Mouse (Mus musculus) NIH3T3 (cell line): Measurements from ENCODE around the gene P4hb.
"Not testable (repeated sequence)": the region's sequence is repeated elsewhere in the genome, so short reads cannot be mapped to it uniquely, and the experiment has no call there.

ENCODE experiments used
- DNase-seq: peaks from one replicate; pipeline ENCODE4 v3.0.0-alpha.2; 2012; ENCODE audit warnings: low read depth

P4hb gene

DNA sequence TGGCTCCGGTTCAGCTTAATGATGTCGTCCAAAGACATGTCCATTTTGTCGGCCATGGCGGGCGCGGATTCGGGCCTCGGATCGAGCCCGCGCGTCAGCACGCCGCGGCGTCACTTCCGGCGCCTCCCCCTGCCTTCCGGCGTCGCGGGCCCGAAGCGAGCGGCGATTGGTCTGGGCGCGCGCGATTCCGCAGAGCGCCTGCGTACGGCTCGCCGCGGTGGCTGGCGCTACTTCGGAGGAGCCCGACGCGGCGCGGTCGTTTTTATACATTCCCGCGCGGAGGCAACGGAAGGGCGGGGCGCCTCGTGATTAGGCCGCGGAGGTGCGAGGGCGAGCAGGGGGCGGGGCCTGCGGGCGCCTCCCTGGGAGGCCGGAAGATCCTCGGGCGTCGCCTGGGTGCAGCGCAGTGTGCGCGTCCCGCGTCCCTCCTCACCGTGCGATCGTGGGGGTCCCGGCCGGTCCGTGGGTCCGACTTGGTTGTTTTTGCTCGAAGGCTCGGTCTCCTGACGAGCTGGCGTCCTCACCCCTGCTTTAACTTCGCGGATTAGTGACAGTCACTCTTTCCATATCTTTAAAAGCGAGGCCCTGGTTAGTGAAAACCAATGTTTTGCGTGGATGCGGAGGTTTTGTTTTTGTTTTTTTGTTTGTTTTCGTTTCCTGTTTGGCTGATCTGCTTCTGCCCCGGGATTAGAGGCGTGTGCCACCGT is 25.4 kb upstream of the P4hb start, which contains the start of the genes Alyref and Anapc11:
Alyref (minus strand) TSS at position 83 of the 707 bp plus-strand sequence.
Anapc11 (plus strand) TSS at position 139 of the 707 bp plus-strand sequence.
- DNase-seq: peak; percentile 98

- peak; percentile 34 for DNase-seq
These were observed 24.5 kb upstream of the P4hb start for GRCm38 (mm10) chr11:120597240-120598235.

DNA sequence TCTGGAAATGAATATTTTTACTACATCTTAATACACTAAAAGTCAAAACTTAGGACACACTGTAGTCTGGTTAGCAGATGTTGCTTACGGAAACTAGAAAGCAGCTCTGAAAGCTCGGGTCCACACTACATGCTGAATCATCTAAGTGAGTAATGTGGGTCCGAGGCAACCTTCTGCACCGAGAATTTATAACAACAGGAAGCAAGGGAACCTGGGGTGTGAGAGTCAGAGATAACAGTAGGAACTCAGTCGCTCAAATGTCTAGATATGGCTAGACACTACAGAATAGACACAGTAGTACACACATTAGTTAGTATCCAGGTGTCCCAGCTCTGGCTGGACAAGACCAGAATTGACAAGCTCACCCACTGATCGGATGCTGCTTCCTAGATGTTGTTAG is 15.5 kb upstream of the P4hb start:
- DNase-seq: no peak

GRCm38 (mm10) chr11:120583937-120584336 is 10.9 kb upstream of the P4hb start:
- DNase-seq: no peak

- not testable (repeated sequence) for DNase-seq
These were observed 9.9 kb upstream of the P4hb start for GRCm38 (mm10) chr11:120582982-120583293.

DNA sequence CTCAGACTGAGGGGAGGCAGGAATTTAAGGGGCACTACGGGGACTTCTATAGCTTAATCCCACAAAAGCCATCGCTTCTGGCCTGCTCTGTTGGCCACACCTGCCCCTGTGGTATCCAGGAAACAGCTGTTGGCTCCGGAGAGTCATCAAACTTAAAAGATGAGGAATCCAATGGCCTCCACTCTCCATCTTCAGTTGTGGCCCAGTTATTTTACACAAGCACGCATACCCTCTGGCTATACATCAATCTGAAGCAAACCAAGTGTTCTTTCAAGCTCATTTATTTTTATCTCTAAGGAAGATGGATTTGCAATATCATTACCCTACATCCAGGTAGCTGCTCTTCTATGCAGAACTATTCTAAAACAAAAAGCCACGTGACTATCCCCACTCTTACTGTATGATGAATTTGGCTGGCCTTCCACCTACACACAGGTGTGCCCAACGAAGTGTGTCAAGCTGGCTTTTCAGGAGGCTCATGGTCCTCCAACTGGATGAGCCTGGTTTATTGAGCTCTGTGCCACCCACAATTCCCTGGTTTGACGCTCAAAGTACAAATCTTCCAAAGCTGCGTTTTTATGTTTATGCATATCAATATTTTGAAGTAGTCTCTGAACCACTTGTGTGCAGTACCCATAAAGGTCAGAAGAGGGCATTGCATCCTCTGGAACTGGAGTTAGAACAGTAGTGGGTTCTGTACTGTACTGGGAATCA is 9.4 kb upstream of the P4hb start:
- DNase-seq: peak; percentile 57

GRCm38 (mm10) chr11:120581490-120582267 is 8.6 kb upstream of the P4hb start, which contains the start of gene Arhgdia:
TSS of gene Arhgdia (minus strand) at chr11:120581624.
- peak; percentile 93 for DNase-seq

GRCm38 (mm10) chr11:120580871-120581331 is 7.8 kb upstream of the P4hb start:
- peak; percentile 58 for DNase-seq

DNA sequence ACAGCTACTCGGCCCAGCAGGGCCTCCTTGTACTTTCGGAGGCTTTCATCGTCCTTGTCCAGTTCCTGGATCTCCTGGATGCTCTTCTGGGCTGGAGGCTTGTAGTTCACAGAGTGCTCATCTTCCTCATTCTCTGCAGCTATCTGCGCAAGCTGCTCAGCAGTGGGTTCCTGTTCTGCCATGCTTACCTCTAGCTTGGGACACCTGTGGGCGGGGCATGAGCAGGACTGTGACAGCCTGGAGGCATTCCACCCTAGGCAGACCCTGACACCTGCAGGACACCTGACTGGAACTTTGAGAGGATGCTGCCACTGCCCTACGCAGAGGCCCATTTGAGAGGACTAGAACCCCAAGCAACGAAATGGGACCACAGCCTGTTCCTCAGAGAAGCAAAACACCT is 7.1 kb upstream of the P4hb start:
- DNase-seq: no peak

- DNase-seq: peak; percentile 86
These were observed 6.5 kb upstream of the P4hb start for GRCm38 (mm10) chr11:120579316-120580107.

DNA sequence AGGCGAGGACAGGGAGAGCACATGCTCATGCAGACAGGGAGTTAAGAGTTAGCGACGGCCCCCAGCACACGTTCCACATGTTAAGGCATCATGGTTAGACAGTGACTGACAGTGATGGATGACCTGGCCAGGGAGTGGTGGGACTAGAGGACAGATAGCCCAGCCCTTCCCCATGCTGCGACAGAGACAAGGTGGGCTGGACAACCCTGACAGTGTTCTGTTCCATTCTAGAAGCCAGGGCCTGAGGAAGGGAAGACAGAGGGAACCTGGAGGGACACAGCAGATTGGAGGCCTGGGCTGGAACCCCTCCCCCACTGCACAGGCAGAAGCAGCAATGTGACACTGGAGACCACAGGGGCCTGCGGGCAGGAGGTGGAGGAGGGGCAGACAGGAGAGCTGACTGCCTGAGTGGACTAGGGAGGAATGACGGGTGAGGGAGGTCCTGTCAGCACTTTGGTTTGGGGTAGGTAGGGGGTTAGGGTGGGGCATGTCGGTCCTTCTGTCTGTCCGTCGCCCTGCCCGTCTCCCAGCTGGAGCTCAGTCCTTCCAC is 5.7 kb upstream of the P4hb start:
- no peak for DNase-seq

DNA sequence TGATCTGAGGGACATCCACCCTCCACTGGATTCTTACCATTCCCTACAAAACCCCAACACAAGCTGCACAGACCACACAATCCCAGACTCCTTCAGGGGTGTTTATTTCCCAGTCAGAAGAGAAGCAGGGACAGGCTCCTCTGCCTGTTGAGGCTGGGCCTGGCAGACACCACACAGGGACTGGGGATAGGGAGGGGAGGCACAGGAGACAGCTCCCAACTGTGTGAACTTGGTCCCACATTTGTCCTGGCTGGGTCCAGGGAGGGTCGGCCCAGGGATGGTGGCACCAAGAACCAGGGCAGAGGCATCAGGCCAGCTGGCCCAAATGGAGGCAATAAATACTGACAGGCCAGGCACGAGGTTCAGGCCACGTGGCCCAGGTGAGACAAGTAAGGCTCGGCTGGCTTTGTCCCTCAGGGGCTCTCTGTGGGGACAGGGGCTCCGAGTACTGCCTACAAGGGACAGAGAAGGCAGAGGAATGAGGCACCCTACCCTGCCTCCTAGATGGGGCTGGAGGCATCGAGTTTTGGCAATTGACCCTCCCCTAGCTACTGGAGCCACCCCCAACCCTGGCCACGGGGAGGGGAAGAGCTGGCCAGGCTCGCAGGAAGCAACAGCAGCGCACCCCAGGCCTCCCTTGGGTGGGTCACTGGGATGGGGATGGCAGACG is 5.1 kb upstream of the P4hb start:
- no peak for DNase-seq

DNA sequence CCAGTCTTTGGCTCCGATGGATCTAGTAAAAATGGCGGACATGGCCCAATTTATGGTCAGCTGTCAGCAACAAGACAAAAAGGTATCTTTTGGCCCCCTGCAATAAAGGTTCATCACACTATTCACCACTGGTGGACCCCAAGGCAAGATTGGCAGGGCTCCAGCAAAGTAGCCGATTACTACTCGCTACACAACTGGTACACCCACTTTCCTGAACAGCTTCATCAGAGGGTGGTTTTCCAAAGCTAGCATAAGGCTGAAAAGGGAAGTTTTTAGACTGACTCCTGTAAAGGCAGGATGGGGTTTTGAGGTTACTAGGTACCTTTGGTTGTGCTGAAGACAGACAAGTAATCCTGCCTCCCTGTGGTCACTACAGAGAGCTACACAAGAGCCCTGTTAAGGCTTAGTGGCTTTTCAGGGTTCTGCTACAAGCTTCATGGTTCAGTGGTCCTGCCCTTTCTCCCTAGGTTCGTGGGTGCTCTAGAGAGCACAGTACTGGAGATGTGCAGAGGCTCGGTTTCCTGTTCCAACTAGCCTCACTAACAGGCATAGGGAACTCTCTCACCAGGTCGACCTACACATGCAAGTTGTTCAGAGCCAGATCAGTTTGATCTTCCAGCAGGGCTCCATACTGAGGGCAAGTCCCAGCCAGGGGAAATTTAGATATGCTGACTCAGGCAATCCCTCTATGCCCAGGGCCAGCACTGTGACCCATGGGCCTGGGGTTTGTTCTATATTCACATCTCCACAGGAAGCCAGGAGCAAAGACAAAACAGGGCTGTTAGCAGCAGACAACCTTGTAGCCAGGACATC is 4.4 kb upstream of the P4hb start:
- peak; percentile 57 for DNase-seq

DNA sequence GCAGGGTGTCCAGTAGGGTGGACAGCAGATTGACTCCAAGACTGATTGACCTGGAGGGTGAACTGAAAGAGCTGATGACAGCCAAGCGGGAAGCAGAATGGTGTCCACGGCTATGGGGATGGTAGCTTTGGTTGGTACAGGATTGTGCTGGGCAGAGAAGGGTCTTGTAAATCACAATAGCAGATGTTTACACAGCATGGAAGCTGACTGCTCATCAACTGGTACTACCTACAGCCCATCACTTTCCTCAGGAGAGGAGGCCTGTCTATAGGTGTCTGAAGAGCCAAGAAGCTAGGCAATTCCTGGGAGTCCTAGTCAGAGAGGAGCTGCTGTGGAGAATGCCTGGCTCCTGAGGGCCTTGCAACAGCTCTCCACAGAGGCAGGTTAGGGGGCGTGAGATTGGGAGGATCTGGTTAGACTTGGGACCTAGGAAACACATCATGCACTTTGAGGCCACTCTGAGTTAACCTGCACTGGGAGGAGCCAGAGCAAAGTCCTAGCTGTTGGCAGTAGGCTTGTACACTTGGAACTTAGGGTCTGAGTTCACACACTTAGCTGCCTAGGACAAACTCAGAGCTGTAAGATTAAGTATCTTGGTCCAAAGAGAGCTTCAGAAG is 3.4 kb upstream of the P4hb start:
- DNase-seq: no peak

- DNase-seq: no peak
These were observed 2.9 kb upstream of the P4hb start for GRCm38 (mm10) chr11:120575940-120576339.

DNA sequence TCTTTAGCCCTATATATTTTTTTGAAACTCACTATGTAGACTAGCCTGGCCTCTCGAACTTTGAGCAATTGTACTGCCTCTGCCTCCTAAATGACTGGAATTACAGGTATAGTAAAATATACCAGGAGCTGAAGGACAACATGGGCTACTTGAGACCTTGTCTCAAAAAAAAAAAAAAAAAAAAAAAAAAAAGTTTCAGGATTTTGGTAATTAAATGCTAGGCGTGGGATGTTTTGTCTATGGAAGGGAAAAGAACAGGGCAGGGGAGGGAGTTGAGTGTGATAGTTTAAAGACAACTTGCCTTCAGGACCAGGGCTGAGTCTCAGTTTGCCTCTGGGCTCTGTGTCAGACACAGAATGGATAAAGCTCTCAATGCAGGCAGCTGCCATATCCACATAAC is 2.0 kb upstream of the P4hb start:
- no peak for DNase-seq

DNA sequence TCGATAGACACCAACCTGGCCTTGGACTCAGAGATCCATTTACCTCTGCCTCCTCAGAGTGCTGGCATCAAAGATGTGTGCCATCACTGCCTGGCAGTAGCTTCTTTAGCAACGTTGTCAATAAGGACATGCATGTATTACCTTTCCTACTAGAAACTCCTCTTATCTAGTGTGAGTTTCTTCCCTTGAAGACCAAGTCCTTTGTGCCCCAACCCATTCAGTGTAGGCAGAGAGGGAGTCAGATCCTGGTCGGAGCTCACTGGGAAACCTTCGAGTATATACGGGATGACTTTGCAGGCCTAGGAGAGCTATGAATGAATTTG is 1.2 kb upstream of the P4hb start:
- no peak for DNase-seq

GRCm38 (mm10) chr11:120573585-120574277 is 678 bp upstream of the P4hb start:
- no peak for DNase-seq
